Mouse (Mus musculus) liver, embryonic 13.5 days (tissue): ENCODE measurements around the gene St5. TPM values are rescaled to one million over a fixed set of nuclear protein-coding genes. Genes with fewer than 3 reads are reported as not detected.

ENCODE experiments used
- ATAC-seq: fragments of 200-750 bp; cut with Nextera tagmentation; 2 replicates; pipeline ENCODE4 v1.8.0; 2017; ENCODE audit warnings: low read depth, mild to moderate bottlenecking, moderate number of reproducible peaks, moderate library complexity
- DNase-seq: peaks from one replicate; pipeline ENCODE4 v3.0.0; 2022
- H3K27ac ChIP-seq: fragments of 300-500 bp; sonication (generic); 2 replicates; pipeline ENCODE4 v1.5.1; 2015; ENCODE audit warnings: moderate library complexity, mild to moderate bottlenecking, inconsistent platforms
- H3K27me3 ChIP-seq: fragments of 300-500 bp; sonication (generic); 2 replicates; pipeline ENCODE4 v1.6.1; 2015; ENCODE audit warnings: mild to moderate bottlenecking, inconsistent platforms
- H3K36me3 ChIP-seq: fragments of 300-500 bp; sonication (generic); 2 replicates; pipeline ENCODE4 v1.6.1; 2015; ENCODE audit warnings: mild to moderate bottlenecking, inconsistent platforms
- H3K4me1 ChIP-seq: fragments of 300-500 bp; sonication (generic); replicated peaks from 2 replicates; pipeline ENCODE4 v1.6.1; 2015; ENCODE audit warnings: inconsistent platforms
- H3K4me2 ChIP-seq: fragments of 300-500 bp; sonication (generic); 2 replicates; pipeline ENCODE4 v1.6.1; 2015; ENCODE audit warnings: inconsistent platforms, mild to moderate bottlenecking, moderate library complexity
- H3K4me3 ChIP-seq: fragments of 300-500 bp; sonication (generic); replicated peaks from 2 replicates; pipeline ENCODE4 v1.5.1; 2015; ENCODE audit warnings: mild to moderate bottlenecking, inconsistent platforms
- H3K9ac ChIP-seq: fragments of 300-500 bp; sonication (generic); 2 replicates; pipeline ENCODE4 v1.6.1; 2015; ENCODE audit warnings: mild to moderate bottlenecking, inconsistent platforms
- H3K9me3 ChIP-seq: fragments of 300-500 bp; sonication (generic); replicated peaks from 2 replicates; pipeline ENCODE4 v1.6.1; 2016; ENCODE audit warnings: inconsistent platforms
- WGBS: fragments of 180-500 bp; shearing (Covaris S2); methylation state at CpG from one replicate; pipeline ENCODE4 v1.1.7; 2015; ENCODE audit not compliant: insufficient replicate concordance; 5-methylcytosine and 5-hydroxymethylcytosine counted together
- polyA plus RNA-seq: library from polyadenylated mRNA; unstranded; fragments of >200 nt; fragmentation: Nextera tagmentation; extraction: Ambion mirVana; gene quantifications from 2 replicates; pipeline ENCODE4 v1.2.1, GENCODE M21; 2015

Gene St5
- polyA plus RNA-seq, 1 experiment from 2014 or later, result 16.5 TPM

GRCm38 (mm10) chr7:109695339-109695726, 8.1 kb downstream of the St5 start:
- WGBS, result 90% methylated on average over 10 of the region's 10 CpGs
- Histone ChIP-seq H3K27me3 (no peaks in the 10 kb centered on the region), H3K27ac (no peak overlapping the region), H3K9me3 (no peaks in the 10 kb centered on the region), H3K4me3 (no peak overlapping the region), H3K9ac (no peak overlapping the region), H3K4me1 (no peaks in the 10 kb centered on the region), H3K36me3 (no peaks in the 10 kb centered on the region), H3K4me2 (no peak overlapping the region)
- DNase-seq, result no peak
- ATAC-seq, result no peak

GRCm38 (mm10) chr7:109694576-109695338, 8.6 kb downstream of the St5 start:
- H3K4me1 ChIP-seq, result no peaks in the 10 kb centered on the region
- H3K36me3 ChIP-seq, result no peaks in the 10 kb centered on the region
- ATAC-seq (no peak), DNase-seq (no peak)
- H3K27ac ChIP-seq, result no peak overlapping the region
- no peak overlapping the region for H3K4me2 ChIP-seq
- no peak overlapping the region for H3K4me3 ChIP-seq
- no peaks in the 10 kb centered on the region for H3K9me3 ChIP-seq
- 64% methylated on average over 13 of the region's 13 CpGs for WGBS
- H3K9ac ChIP-seq, result no peak overlapping the region
- H3K27me3 ChIP-seq, result no peaks in the 10 kb centered on the region

- no peaks in the 10 kb centered on the region for H3K4me1 ChIP-seq
Measured at GRCm38 (mm10) chr7:109690961-109691360, 12.4 kb downstream of the St5 start.

GRCm38 (mm10) chr7:109690101-109690500, 13.3 kb downstream of the St5 start:
- H3K27me3 ChIP-seq, result no peaks in the 10 kb centered on the region
- no peaks in the 10 kb centered on the region for H3K36me3 ChIP-seq
- no peak overlapping the region for H3K4me3 ChIP-seq
- H3K4me2 ChIP-seq, result no peak overlapping the region
- ATAC-seq (no peak), DNase-seq (no peak)
- no peaks in the 10 kb centered on the region for H3K4me1 ChIP-seq
- no peak overlapping the region for H3K9ac ChIP-seq
- no peak overlapping the region for H3K27ac ChIP-seq
- no peaks in the 10 kb centered on the region for H3K9me3 ChIP-seq
- WGBS, result 81% methylated on average over 3 of the region's 3 CpGs

More at GRCm38 (mm10) chr7:109690961-109691360, 12.4 kb downstream of the St5 start:
- H3K4me2 ChIP-seq, result no peak overlapping the region
- ATAC-seq, result no peak
- no peak overlapping the region for H3K27ac ChIP-seq
- H3K9ac ChIP-seq, result no peak overlapping the region
- H3K36me3 ChIP-seq, result no peaks in the 10 kb centered on the region
- H3K4me3 ChIP-seq, result no peak overlapping the region
- no peaks in the 10 kb centered on the region for H3K27me3 ChIP-seq
- H3K9me3 ChIP-seq, result no peaks in the 10 kb centered on the region
- WGBS, result 72% methylated on average over 5 of the region's 5 CpGs
- no peak for DNase-seq

- DNase-seq (no peak), ATAC-seq (no peak)
- Histone ChIP-seq H3K4me2 (no peak overlapping the region), H3K27ac (no peak overlapping the region), H3K4me3 (no peak overlapping the region), H3K9me3 (no peaks in the 10 kb centered on the region), H3K27me3 (no peaks in the 10 kb centered on the region), H3K9ac (no peak overlapping the region), H3K4me1 (no peaks in the 10 kb centered on the region), H3K36me3 (no peaks in the 10 kb centered on the region)
- 46% methylated on average over 9 of the region's 9 CpGs for WGBS
Measured at GRCm38 (mm10) chr7:109686585-109687128, 16.7 kb downstream of the St5 start.

GRCm38 (mm10) chr7:109680879-109681278, 22.5 kb downstream of the St5 start:
- Histone ChIP-seq H3K4me1 (no peaks in the 10 kb centered on the region), H3K36me3 (no peaks in the 10 kb centered on the region), H3K27me3 (no peaks in the 10 kb centered on the region), H3K4me2 (no peak overlapping the region), H3K9ac (no peak overlapping the region), H3K4me3 (no peak overlapping the region), H3K9me3 (no peaks in the 10 kb centered on the region), H3K27ac (no peak overlapping the region)
- DNase-seq (no peak), ATAC-seq (no peak)
- WGBS, result 81% methylated on average over 1 of the region's 1 CpGs

- Histone ChIP-seq H3K4me2 (no peak overlapping the region), H3K4me3 (no peak overlapping the region), H3K4me1 (no peaks in the 10 kb centered on the region), H3K36me3 (no peaks in the 10 kb centered on the region), H3K27me3 (no peaks in the 10 kb centered on the region), H3K27ac (no peak overlapping the region), H3K9ac (no peak overlapping the region), H3K9me3 (no peaks in the 10 kb centered on the region)
- no peak for ATAC-seq
- WGBS, result 69% methylated on average over 2 of the region's 2 CpGs
- DNase-seq, result no peak
Measured at GRCm38 (mm10) chr7:109680284-109680683, 23.1 kb downstream of the St5 start.

GRCm38 (mm10) chr7:109674944-109675628, 28.3 kb downstream of the St5 start:
- Histone ChIP-seq H3K4me3 (no peak overlapping the region), H3K27ac (no peak overlapping the region), H3K9ac (no peak overlapping the region), H3K4me2 (no peak overlapping the region), H3K4me1 (peaks cover 26% of the 10 kb centered on the region), H3K27me3 (peaks cover 11% of the 10 kb centered on the region; the same call in 1 of the 2 replicates), H3K9me3 (no peaks in the 10 kb centered on the region), H3K36me3 (no peaks in the 10 kb centered on the region)
- WGBS, result 66% methylated on average over 4 of the region's 4 CpGs
- ATAC-seq (no peak), DNase-seq (no peak)

GRCm38 (mm10) chr7:109671581-109672471, 31.6 kb downstream of the St5 start:
- peak overlapping the region; percentile 78 for H3K9ac ChIP-seq
- peaks cover 14% of the 10 kb centered on the region; the same call in 1 of the 2 replicates for H3K27me3 ChIP-seq
- peak overlapping the region; percentile 65 for H3K4me3 ChIP-seq
- peaks cover 29% of the 10 kb centered on the region for H3K4me1 ChIP-seq
- H3K4me2 ChIP-seq, result peak overlapping the region; percentile 82
- peak; percentile 38 for DNase-seq
- H3K9me3 ChIP-seq, result no peaks in the 10 kb centered on the region
- peak overlapping the region; percentile 74 for H3K27ac ChIP-seq
- peak; percentile 87 for ATAC-seq
- H3K36me3 ChIP-seq, result no peaks in the 10 kb centered on the region
- WGBS, result 6% methylated on average over 33 of the region's 44 CpGs

- peaks cover 29% of the 10 kb centered on the region for H3K4me1 ChIP-seq
- ATAC-seq (no peak), DNase-seq (no peak)
- H3K27me3 ChIP-seq, result peaks cover 14% of the 10 kb centered on the region; the same call in 1 of the 2 replicates
- H3K4me3 ChIP-seq, result no peak overlapping the region
- no peaks in the 10 kb centered on the region for H3K9me3 ChIP-seq
- H3K4me2 ChIP-seq, result 0 out of 2 replicates have a peak overlapping the region, but pooled peaks have one; percentile 17
- WGBS, result 68% methylated on average over 5 of the region's 5 CpGs
- H3K36me3 ChIP-seq, result no peaks in the 10 kb centered on the region
- H3K9ac ChIP-seq, result no peak overlapping the region
- no peak overlapping the region for H3K27ac ChIP-seq
Measured at GRCm38 (mm10) chr7:109669426-109670170, 33.8 kb downstream of the St5 start.
